Mouse (Mus musculus): ENCODE measurements around the gene Siae. TPM values are rescaled to one million over a fixed set of nuclear protein-coding genes. Genes with fewer than 3 reads are reported as not detected.
A peak's percentile ranks its signal among the peaks of the same experiment; 100 is the strongest.

The Siae gene
- total RNA-seq, 2 experiments from 2014 or later, result 3.3 to 4.0 TPM

- DNase-seq (ENCODE audit: low spot score), result no peak
Observed at GRCm38 (mm10) chr9:37569231-37569835, 13.8 kb downstream of the Siae start.

GRCm38 (mm10) chr9:37572204-37572876, 16.8 kb downstream of the Siae start:
- DNase-seq (ENCODE audit: low spot score), result no peak

GRCm38 (mm10) chr9:37576436-37576930, 21.0 kb downstream of the Siae start:
- no peak for DNase-seq (ENCODE audit: low spot score)

DNA sequence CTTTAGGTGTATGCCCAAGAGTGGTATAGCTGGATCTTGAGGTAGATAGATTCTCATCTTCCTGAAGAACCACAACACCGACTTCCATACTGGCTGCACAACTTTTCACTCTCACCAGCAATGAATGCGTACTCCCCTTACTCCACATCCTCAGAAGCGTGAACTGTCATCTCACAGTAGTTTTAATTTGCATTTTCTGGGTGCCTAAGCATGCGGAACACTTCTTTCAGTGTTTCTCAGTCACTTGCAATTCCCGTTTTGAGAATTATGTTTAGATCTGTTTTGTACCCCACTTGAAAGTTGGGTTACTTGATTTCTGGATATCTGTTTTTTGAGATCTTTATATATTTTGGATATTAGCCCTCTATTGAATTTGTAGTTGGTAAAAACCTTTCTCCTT, 28.1 kb downstream of the Siae start:
- DNase-seq (ENCODE audit: low spot score), result no peak

- DNase-seq (ENCODE audit: low spot score), result no peak
Observed at GRCm38 (mm10) chr9:37586718-37587117, 31.2 kb downstream of the Siae start.

- DNase-seq (ENCODE audit: low spot score), result no peak
Observed at GRCm38 (mm10) chr9:37590381-37590780, 34.9 kb downstream of the Siae start.

- DNase-seq (ENCODE audit: low spot score), result no peak
Observed at GRCm38 (mm10) chr9:37592025-37592424, 36.5 kb downstream of the Siae start.

DNA sequence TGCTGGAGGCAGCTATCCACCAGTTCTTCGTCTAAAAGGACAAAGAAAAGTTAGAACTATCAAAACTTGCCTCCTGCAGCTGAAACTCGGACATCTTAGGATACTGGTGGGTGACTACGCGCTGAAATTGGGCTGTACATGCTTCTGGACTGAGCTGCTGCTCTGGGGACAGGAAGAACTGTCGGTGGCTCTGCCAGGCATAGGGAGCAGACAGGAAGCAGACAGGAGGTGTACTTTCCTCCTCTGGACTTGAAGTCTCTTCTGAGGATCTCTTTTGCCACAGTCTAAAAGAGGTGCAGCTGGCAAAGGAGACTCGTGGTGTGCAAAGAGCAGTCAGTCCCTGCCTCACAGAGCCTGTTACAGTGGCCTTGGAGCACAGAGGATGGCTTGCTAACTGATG, 37.1 kb downstream of the Siae start:
- DNase-seq (ENCODE audit: low spot score), result no peak

DNA sequence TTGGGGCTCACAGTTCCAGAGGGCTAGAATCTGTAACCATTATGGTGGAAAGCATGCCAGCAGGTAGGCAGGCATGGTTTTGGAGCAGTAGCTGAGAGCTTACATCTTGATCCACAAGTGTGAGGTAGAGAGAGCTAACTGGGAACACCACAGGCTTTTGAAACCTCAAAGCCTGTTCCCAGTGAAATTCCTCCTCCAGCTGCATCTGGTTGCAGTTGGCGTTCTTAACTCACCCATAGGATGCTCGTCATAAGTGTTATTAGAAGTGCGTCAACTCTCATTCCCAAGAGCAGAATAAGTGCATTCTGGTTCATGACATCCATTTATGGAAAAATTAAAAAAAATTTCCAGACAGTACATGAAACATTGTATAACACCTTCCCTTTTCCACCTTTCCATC, 38.2 kb downstream of the Siae start:
- no peak for DNase-seq (ENCODE audit: low spot score)

GRCm38 (mm10) chr9:37595570-37595969, 40.1 kb downstream of the Siae start:
- DNase-seq (ENCODE audit: low spot score), result no peak

GRCm38 (mm10) chr9:37598637-37599036, 43.1 kb downstream of the Siae start:
- no peak for DNase-seq (ENCODE audit: low spot score)

DNA sequence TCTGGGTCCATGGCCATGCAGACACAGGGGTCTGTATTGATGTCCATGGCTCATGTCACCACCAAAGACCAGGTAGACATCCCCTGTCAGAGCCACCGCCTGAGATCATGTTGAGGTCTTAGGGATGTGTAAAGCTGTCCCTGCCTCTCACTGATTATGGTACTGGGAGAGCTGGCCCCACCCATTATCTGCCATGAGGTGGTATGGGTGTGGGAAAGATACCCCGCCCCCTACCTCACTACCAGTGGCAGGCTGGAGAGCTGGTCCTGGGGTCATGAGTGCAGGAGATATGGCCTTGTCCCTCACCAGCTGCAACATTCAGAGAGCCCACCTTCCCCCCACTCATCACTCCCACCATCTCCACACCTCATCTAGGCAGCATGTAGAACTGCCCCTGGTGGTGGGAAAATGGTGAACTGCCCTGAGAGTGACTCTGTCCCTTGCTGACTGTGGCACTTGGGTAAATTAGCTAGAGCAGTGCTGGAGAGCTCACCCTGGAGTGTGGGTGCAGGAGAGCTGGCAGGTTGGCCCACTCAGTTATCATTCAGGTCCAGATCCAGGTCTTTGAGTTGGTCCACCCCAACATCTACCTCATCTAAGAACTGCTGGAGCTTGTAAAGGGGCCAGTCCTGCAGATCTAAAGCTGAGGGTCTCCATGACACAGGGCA, 45.2 kb downstream of the Siae start:
- no peak for DNase-seq (ENCODE audit: low spot score)

DNA sequence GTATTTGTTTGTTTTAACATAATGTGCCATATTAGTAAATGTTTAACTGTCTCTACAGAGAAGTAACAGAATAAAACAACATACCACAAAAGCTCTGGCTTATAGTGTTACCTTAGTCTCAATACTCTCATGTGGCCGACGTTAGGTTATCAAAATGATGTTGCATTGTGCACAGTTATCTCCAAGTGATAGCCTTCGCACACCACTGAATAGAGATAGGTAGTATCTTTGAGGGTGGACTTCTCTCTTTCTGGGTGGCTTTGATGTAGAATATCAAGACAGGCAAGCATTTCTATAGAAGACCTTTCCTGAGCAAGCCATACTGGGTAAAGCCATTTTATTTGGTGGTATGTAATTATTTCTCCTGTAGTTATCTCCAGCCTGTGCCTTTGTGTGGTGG, 49.6 kb downstream of the Siae start:
- no peak for DNase-seq (ENCODE audit: low spot score)

DNA sequence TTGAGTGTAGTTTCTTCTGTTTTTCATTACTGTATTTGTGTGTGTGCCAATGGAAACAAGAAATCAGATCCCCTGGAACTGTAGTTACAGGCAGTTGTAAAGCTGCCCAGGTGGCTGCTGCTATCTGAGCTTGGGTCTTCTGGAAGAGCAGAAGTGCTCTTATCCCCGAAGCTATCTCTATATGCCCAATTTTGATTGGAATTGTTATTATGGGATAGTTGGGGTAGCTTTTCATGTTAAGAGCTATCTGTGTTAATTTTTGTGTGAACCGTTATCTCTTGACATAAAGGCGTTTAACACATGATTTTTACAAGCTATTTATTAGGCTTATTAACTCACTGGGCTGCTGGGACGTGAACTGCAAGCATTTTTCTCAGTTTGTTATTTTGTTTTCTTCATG, 54.1 kb downstream of the Siae start:
- DNase-seq (ENCODE audit: low spot score), result no peak

DNA sequence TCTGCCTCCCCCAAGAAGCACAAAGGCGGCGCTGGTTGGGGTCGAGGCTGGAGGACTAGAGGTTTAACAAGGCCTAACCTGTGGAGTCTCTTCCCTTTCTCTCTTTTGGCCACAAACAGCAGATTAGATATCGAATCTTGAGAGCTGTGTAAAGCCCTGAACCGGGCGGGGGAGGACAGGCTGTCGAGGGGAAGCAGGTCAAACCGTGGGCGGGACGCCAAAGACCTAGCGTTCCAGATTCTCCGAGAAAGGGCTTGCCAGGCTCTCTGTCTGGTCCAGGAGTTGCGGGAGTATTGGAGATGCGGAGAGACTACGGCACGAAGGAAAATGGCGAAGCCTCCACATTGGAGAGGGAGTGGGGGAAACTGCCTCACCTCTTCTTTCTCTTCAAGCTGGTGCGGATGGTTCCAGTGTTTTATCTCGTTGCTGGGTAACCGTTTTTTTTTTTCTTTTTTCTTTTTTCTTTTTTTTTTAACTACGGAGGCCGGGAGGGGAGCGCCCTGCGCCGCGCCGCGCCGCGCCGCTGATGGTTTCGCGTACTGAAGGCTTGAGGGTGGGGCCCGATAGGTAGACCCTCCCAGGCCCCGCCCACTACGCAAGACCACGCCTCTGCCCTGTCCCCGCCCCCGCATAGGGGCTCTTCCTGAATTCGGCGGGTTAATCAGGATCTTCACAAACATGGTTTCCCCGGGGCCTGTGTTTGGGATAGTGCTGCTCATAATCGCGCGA, 57.8 kb downstream of the Siae start, which contains the start of gene Spa17:
Spa17 (minus strand) TSS at position 541 of the 729 bp plus-strand sequence.
- peak; percentile 84 for DNase-seq (ENCODE audit: low spot score)

DNA sequence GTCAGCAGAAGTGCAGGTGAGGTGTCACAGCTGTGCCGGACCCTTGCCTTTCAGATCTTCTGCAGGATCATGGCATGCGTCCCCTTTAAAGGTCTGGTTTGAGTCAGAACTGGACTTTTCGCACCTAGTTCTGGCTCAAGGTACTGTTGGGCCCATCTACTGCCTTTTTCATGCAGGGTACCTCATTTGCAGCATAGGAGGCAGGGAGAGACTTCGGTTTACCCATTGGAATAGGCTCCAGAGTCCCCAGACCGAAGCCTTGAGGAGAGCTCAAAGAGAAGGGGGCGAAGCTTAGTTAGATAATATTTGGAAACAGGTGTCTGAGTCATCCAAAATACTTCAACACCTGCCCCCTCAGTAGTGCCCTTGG, 58.4 kb downstream of the Siae start:
- DNase-seq (ENCODE audit: low spot score), result no peak

- DNase-seq (ENCODE audit: low spot score), result no peak
Observed at GRCm38 (mm10) chr9:37614316-37614715, 58.8 kb downstream of the Siae start.

GRCm38 (mm10) chr9:37615220-37615619, 59.7 kb downstream of the Siae start:
- DNase-seq (ENCODE audit: low spot score), result no peak

DNA sequence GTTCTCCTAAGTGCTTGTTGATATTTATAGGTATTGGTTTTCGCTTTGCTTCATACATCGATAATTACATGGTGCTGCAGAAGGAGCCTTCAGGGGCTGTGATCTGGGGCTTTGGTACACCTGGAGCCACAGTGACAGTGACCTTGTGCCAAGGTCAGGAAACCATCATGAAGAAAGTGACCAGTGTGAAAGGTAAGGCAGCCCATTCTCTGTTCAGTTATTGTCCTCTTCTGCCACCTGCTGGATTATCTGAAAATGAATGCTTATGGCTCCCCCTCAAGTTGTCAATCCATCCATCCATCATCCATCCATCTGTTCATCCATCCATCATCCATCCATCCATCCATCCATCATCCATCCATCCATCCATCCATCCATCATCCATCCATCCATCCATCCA, 61.3 kb downstream of the Siae start:
- peak; percentile 17 for DNase-seq (ENCODE audit: low spot score)

- DNase-seq (ENCODE audit: low spot score), result no peak
Observed at GRCm38 (mm10) chr9:37621290-37621689, 65.8 kb downstream of the Siae start.

DNA sequence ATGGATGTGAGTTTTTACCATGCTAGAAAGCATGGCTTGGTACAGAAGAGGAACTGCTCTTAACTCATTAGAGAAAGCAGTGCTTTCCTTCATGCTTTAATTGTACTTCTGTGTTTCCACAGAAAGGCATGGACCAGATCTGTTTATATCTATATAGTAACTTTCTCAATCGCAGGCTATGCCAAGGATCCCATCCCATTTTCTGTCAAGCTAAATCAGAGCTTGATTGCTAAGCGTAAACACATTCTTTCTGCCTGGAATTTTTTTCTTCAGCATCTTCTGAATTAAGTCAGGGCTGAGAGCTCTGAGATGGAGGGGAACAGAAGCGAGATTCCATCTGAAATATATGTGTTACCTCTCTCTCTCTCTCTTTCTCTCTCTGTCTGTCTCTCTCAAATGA, 68.5 kb downstream of the Siae start:
- DNase-seq (ENCODE audit: low spot score), result no peak

DNA sequence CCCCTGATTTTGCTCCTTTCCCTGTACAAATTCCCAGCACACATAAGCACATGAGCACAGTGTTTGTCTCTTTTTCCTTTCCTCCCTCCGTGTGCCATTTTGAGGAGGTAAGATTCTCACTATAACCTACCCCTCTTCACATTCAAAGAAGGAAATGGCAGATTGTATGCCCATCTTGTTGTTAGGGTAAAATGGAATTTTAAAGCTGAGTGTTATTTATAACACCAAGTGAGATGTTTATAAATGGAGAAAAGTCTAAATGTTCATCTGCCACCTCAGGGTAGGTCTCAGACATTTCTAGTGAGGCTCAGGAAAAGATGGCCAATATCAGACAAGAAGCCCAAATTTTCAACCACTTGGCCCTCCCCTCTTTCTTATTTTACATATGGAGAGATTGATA, 69.0 kb downstream of the Siae start:
- no peak for DNase-seq (ENCODE audit: low spot score)
